Mouse (Mus musculus): ENCODE measurements around the gene Mrpl33. TPM values are rescaled to one million over a fixed set of nuclear protein-coding genes. Genes with fewer than 3 reads are reported as not detected.

The Mrpl33 gene
- 60.8 and 65.1 TPM in 2 replicates for total RNA-seq (2014; rRNA removed)
- 8.6 and 11.5 TPM in 2 replicates for polyA plus RNA-seq (2012; rRNA removed)

GRCm38 (mm10) chr5:31596481-31597429 is at the start of gene Mrpl33:
Gene Mrpl33 (plus strand): TSS chr5:31596935.
- Histone ChIP-seq H3K4me1 (ENCODE audit: control insufficient read depth, insufficient read depth, low read length) (no peaks in the 10 kb centered on the region), H3K27me3 (ENCODE audit: control insufficient read depth, insufficient read depth, low read length) (no peaks in the 10 kb centered on the region), H3K4me3 (ENCODE audit: insufficient read depth, low read depth, low read length) (peak within 1 kb of the TSS; percentile 30; the same call in 1 of the 2 replicates), H3K27ac (replicated peaks; ENCODE audit: insufficient read depth, low read depth, low read length) (no peak within 1 kb of the TSS), H3K9ac (ENCODE audit: low read depth, low read length) (peak within 1 kb of the TSS; percentile 17; the same call in 1 of the 2 replicates), H3K36me3 (ENCODE audit: control insufficient read depth, insufficient read depth, low read length) (no peaks in the 10 kb centered on the region), H3K79me2 (ENCODE audit: control insufficient read depth, insufficient read depth, low read length) (no peaks in the 10 kb centered on the region)
- 19% methylated on average over 26 of the region's 26 CpGs for WGBS
- TF ChIP-seq POLR2A (IDR thresholded peaks at IDR 0.05; ENCODE audit: extremely low read depth, insufficient read depth, low read length) (no peak), CTCF (IDR thresholded peaks at IDR 0.05; ENCODE audit: low read depth, low read length) (no peak)
- DNase-seq (ENCODE audit: extremely low read depth, low read depth, low spot score), result no peak

- DNase-seq (ENCODE audit: extremely low read depth, low read depth, low spot score), result no peak
- Histone ChIP-seq H3K36me3 (ENCODE audit: control insufficient read depth, insufficient read depth, low read length) (peaks cover 20% of the 10 kb centered on the region), H3K4me1 (ENCODE audit: control insufficient read depth, insufficient read depth, low read length) (no peaks in the 10 kb centered on the region), H3K27me3 (ENCODE audit: control insufficient read depth, insufficient read depth, low read length) (no peaks in the 10 kb centered on the region), H3K79me2 (ENCODE audit: control insufficient read depth, insufficient read depth, low read length) (no peaks in the 10 kb centered on the region), H3K4me3 (ENCODE audit: insufficient read depth, low read depth, low read length) (no peak overlapping the region), H3K27ac (replicated peaks; ENCODE audit: insufficient read depth, low read depth, low read length) (no peak overlapping the region), H3K9ac (ENCODE audit: low read depth, low read length) (no peak overlapping the region)
- TF ChIP-seq POLR2A (IDR thresholded peaks at IDR 0.05; ENCODE audit: extremely low read depth, insufficient read depth, low read length) (no peak), CTCF (IDR thresholded peaks at IDR 0.05; ENCODE audit: low read depth, low read length) (no peak)
- 81% methylated on average over 1 of the region's 1 CpGs for WGBS
These were observed 37.3 kb upstream of the Mrpl33 start for GRCm38 (mm10) chr5:31559401-31559800.

DNA sequence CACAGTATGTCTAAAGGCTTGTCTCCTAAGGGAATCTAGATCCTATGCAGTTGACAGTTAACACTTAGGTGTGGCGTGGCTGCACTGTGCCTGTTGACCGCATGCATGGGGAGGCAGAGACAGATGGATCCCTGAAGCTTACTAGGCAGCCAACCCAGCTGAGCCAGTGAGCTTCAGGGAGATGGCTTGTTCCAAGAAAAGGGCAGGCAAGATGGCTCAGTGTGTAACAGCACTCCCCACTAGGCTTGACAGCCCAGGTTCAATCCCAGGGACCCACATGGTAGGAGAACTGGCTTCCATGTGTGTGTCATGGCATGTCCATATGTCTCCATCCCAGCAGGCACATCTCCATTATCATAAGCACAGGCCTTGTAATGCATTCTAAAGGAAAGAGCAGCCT is 36.4 kb upstream of the Mrpl33 start:
- 100% methylated on average over 2 of the region's 2 CpGs for WGBS
- TF ChIP-seq CTCF (IDR thresholded peaks at IDR 0.05; ENCODE audit: low read depth, low read length) (no peak), POLR2A (IDR thresholded peaks at IDR 0.05; ENCODE audit: extremely low read depth, insufficient read depth, low read length) (no peak)

GRCm38 (mm10) chr5:31562036-31562666 is 34.6 kb upstream of the Mrpl33 start:
- 77% methylated on average over 7 of the region's 7 CpGs for WGBS
- Histone ChIP-seq H3K9ac (ENCODE audit: low read depth, low read length) (no peak overlapping the region), H3K4me1 (ENCODE audit: control insufficient read depth, insufficient read depth, low read length) (no peaks in the 10 kb centered on the region), H3K27me3 (ENCODE audit: control insufficient read depth, insufficient read depth, low read length) (no peaks in the 10 kb centered on the region), H3K4me3 (ENCODE audit: insufficient read depth, low read depth, low read length) (no peak overlapping the region), H3K36me3 (ENCODE audit: control insufficient read depth, insufficient read depth, low read length) (peaks cover 3% of the 10 kb centered on the region), H3K79me2 (ENCODE audit: control insufficient read depth, insufficient read depth, low read length) (no peaks in the 10 kb centered on the region), H3K27ac (replicated peaks; ENCODE audit: insufficient read depth, low read depth, low read length) (no peak overlapping the region)
- no peak for TF ChIP-seq CTCF (IDR thresholded peaks at IDR 0.05; ENCODE audit: low read depth, low read length)
- TF ChIP-seq POLR2A (IDR thresholded peaks at IDR 0.05; ENCODE audit: extremely low read depth, insufficient read depth, low read length), result no peak
- DNase-seq (ENCODE audit: extremely low read depth, low read depth, low spot score), result peak; percentile 7

More for the DNA sequence above, 36.4 kb upstream of the Mrpl33 start:
- no peak for DNase-seq (ENCODE audit: extremely low read depth, low read depth, low spot score)
- Histone ChIP-seq H3K27me3 (ENCODE audit: control insufficient read depth, insufficient read depth, low read length) (no peaks in the 10 kb centered on the region), H3K4me1 (ENCODE audit: control insufficient read depth, insufficient read depth, low read length) (no peaks in the 10 kb centered on the region), H3K79me2 (ENCODE audit: control insufficient read depth, insufficient read depth, low read length) (no peaks in the 10 kb centered on the region), H3K9ac (ENCODE audit: low read depth, low read length) (no peak overlapping the region), H3K27ac (replicated peaks; ENCODE audit: insufficient read depth, low read depth, low read length) (no peak overlapping the region), H3K4me3 (ENCODE audit: insufficient read depth, low read depth, low read length) (no peak overlapping the region), H3K36me3 (ENCODE audit: control insufficient read depth, insufficient read depth, low read length) (peaks cover 16% of the 10 kb centered on the region)

- 12% methylated on average over 6 of the region's 6 CpGs for WGBS
- peak; percentile 51 for DNase-seq (ENCODE audit: extremely low read depth, low read depth, low spot score)
- Histone ChIP-seq H3K27me3 (ENCODE audit: control insufficient read depth, insufficient read depth, low read length) (no peaks in the 10 kb centered on the region), H3K36me3 (ENCODE audit: control insufficient read depth, insufficient read depth, low read length) (no peaks in the 10 kb centered on the region), H3K4me3 (ENCODE audit: insufficient read depth, low read depth, low read length) (no peak overlapping the region), H3K9ac (ENCODE audit: low read depth, low read length) (no peak overlapping the region), H3K79me2 (ENCODE audit: control insufficient read depth, insufficient read depth, low read length) (no peaks in the 10 kb centered on the region), H3K4me1 (ENCODE audit: control insufficient read depth, insufficient read depth, low read length) (no peaks in the 10 kb centered on the region), H3K27ac (replicated peaks; ENCODE audit: insufficient read depth, low read depth, low read length) (no peak overlapping the region)
- no peak for TF ChIP-seq POLR2A (IDR thresholded peaks at IDR 0.05; ENCODE audit: extremely low read depth, insufficient read depth, low read length)
- TF ChIP-seq CTCF (IDR thresholded peaks at IDR 0.05; ENCODE audit: low read depth, low read length), result peak; percentile 82
These were observed 33.2 kb upstream of the Mrpl33 start for GRCm38 (mm10) chr5:31563496-31563895.

Measured in liver, adult 2 months (tissue).